Mouse (Mus musculus): ENCODE data around the gene Apba3. TPM values are rescaled to one million over a fixed set of nuclear protein-coding genes. Genes with fewer than 3 reads are reported as not detected.
A peak's percentile ranks its signal among the peaks of the same experiment; 100 is the strongest.

The Apba3 gene
- polyA plus RNA-seq, 1 experiment from 2014 or later, result 75.2 TPM

GRCm38 (mm10) chr10:81319741-81320549 lies 53.2 kb downstream of the Apba3 start:
- Histone ChIP-seq H3K4me3 (ENCODE audit: low read depth, low read length) (peak overlapping the region; percentile 87), H3K36me3 (ENCODE audit: control insufficient read depth, insufficient read depth) (peaks cover 46% of the 10 kb centered on the region), H3K9ac (ENCODE audit: low read depth, low read length) (peak overlapping the region; percentile 53), H3K27me3 (replicated peaks; ENCODE audit: control insufficient read depth, insufficient read depth, low read length) (no peaks in the 10 kb centered on the region), H3K27ac (ENCODE audit: low read depth, low read length) (peak overlapping the region; percentile 65), H3K4me2 (replicated peaks; ENCODE audit: low read depth) (peak overlapping the region; percentile 72), H3K9me3 (ENCODE audit: control insufficient read depth) (no peaks in the 10 kb centered on the region), H3K4me1 (replicated peaks; ENCODE audit: control insufficient read depth, insufficient read depth, low read length) (peaks cover 7% of the 10 kb centered on the region; the same call in 1 of the 2 replicates)
- under 1% methylated on average over 38 of the region's 38 CpGs for WGBS
- peak; percentile 3; the same call in 1 of the 2 replicates for ATAC-seq
- TF ChIP-seq CTCF (IDR thresholded peaks at IDR 0.05; ENCODE audit: low read depth), result no peak

- H3K4me1 ChIP-seq (replicated peaks; ENCODE audit: control insufficient read depth, insufficient read depth, low read length), result peaks cover 7% of the 10 kb centered on the region; the same call in 1 of the 2 replicates
- H3K9me3 ChIP-seq (ENCODE audit: control insufficient read depth), result no peaks in the 10 kb centered on the region
- peak; percentile 52 for TF ChIP-seq CTCF (IDR thresholded peaks at IDR 0.05; ENCODE audit: low read depth)
- H3K36me3 ChIP-seq (ENCODE audit: control insufficient read depth, insufficient read depth), result peaks cover 46% of the 10 kb centered on the region
- no peaks in the 10 kb centered on the region for H3K27me3 ChIP-seq (replicated peaks; ENCODE audit: control insufficient read depth, insufficient read depth, low read length)
- H3K4me3 ChIP-seq (ENCODE audit: low read depth, low read length), result peak within 1 kb of the TSS; percentile 87
- H3K9ac ChIP-seq (ENCODE audit: low read depth, low read length), result peak within 1 kb of the TSS; percentile 89
- peak within 1 kb of the TSS; percentile 85 for H3K27ac ChIP-seq (ENCODE audit: low read depth, low read length)
- under 1% methylated on average over 68 of the region's 68 CpGs for WGBS
- ATAC-seq, result peak; percentile 89
- peak within 1 kb of the TSS; percentile 72 for H3K4me2 ChIP-seq (replicated peaks; ENCODE audit: low read depth)
These were observed 54.0 kb downstream of the Apba3 start, which contains the start of gene Cactin for GRCm38 (mm10) chr10:81320550-81321347. Cactin (plus strand) TSS chr10:81321103.

- Histone ChIP-seq H3K4me1 (replicated peaks; ENCODE audit: control insufficient read depth, insufficient read depth, low read length) (peaks cover 7% of the 10 kb centered on the region; the same call in 1 of the 2 replicates), H3K9ac (ENCODE audit: low read depth, low read length) (peak overlapping the region; percentile 89), H3K27me3 (replicated peaks; ENCODE audit: control insufficient read depth, insufficient read depth, low read length) (no peaks in the 10 kb centered on the region), H3K4me2 (replicated peaks; ENCODE audit: low read depth) (peak overlapping the region; percentile 72), H3K9me3 (ENCODE audit: control insufficient read depth) (no peaks in the 10 kb centered on the region), H3K36me3 (ENCODE audit: control insufficient read depth, insufficient read depth) (peaks cover 49% of the 10 kb centered on the region), H3K27ac (ENCODE audit: low read depth, low read length) (peak overlapping the region; percentile 85), H3K4me3 (ENCODE audit: low read depth, low read length) (peak overlapping the region; percentile 87)
- no peak for TF ChIP-seq CTCF (IDR thresholded peaks at IDR 0.05; ENCODE audit: low read depth)
- no peak for ATAC-seq
- 2% methylated on average over 20 of the region's 20 CpGs for WGBS
These were observed 54.7 kb downstream of the Apba3 start for GRCm38 (mm10) chr10:81321436-81321835.

GRCm38 (mm10) chr10:81322444-81322843 lies 55.7 kb downstream of the Apba3 start:
- peaks cover 56% of the 10 kb centered on the region for H3K36me3 ChIP-seq (ENCODE audit: control insufficient read depth, insufficient read depth)
- peak overlapping the region; percentile 72; the same call in 1 of the 2 replicates for H3K4me2 ChIP-seq (replicated peaks; ENCODE audit: low read depth)
- H3K27me3 ChIP-seq (replicated peaks; ENCODE audit: control insufficient read depth, insufficient read depth, low read length), result no peaks in the 10 kb centered on the region

More at GRCm38 (mm10) chr10:81322444-81322843, 55.7 kb downstream of the Apba3 start:
- Histone ChIP-seq H3K9ac (ENCODE audit: low read depth, low read length) (no peak overlapping the region), H3K27ac (ENCODE audit: low read depth, low read length) (no peak overlapping the region), H3K9me3 (ENCODE audit: control insufficient read depth) (no peaks in the 10 kb centered on the region), H3K4me3 (ENCODE audit: low read depth, low read length) (no peak overlapping the region), H3K4me1 (replicated peaks; ENCODE audit: control insufficient read depth, insufficient read depth, low read length) (peaks cover 6% of the 10 kb centered on the region; the same call in 1 of the 2 replicates)
- ATAC-seq, result no peak
- TF ChIP-seq CTCF (IDR thresholded peaks at IDR 0.05; ENCODE audit: low read depth), result no peak
- 94% methylated on average over 27 of the region's 27 CpGs for WGBS

Small RNA genes within 50 kb of the gene (microRNA-seq; reads per million reads assigned to microRNA genes)
- 3.8 reads per million, percentile 7 among the genes with 10 or more reads in this experiment for gene Mir3057

Other genes starting within 250 kb of the Apba3 start
- gene Diras1, start 241.3 kb upstream of the Apba3 start, polyA plus RNA-seq (2015; fragmentation: Nextera tagmentation; extraction: Ambion mirVana), result 0.43 and 0.91 TPM in 2 replicates
- 10.5 and 11.1 TPM in 2 replicates for gene Slc39a3, start 229.5 kb upstream of the Apba3 start, polyA plus RNA-seq (2015; fragmentation: Nextera tagmentation; extraction: Ambion mirVana)
- gene Sgta, start 206.8 kb upstream of the Apba3 start, polyA plus RNA-seq (2015; fragmentation: Nextera tagmentation; extraction: Ambion mirVana), result 119 and 124 TPM in 2 replicates
- 11.6 and 12.0 TPM in 2 replicates for gene Thop1, start 196.9 kb upstream of the Apba3 start, polyA plus RNA-seq (2015; fragmentation: Nextera tagmentation; extraction: Ambion mirVana)
- 385 and 396 TPM in 2 replicates for gene Creb3l3, start 168.1 kb upstream of the Apba3 start, polyA plus RNA-seq (2015; fragmentation: Nextera tagmentation; extraction: Ambion mirVana)
- 258 and 259 TPM in 2 replicates for gene Map2k2, start 161.0 kb upstream of the Apba3 start, polyA plus RNA-seq (2015; fragmentation: Nextera tagmentation; extraction: Ambion mirVana)
- gene Zbtb7a, start 131.7 kb upstream of the Apba3 start, polyA plus RNA-seq (2015; fragmentation: Nextera tagmentation; extraction: Ambion mirVana), result 54.1 and 67.6 TPM in 2 replicates
- gene Pias4, start 99.0 kb upstream of the Apba3 start, polyA plus RNA-seq (2015; fragmentation: Nextera tagmentation; extraction: Ambion mirVana), result 32.8 and 36.5 TPM in 2 replicates
- gene Eef2, start 90.3 kb upstream of the Apba3 start, polyA plus RNA-seq (2015; fragmentation: Nextera tagmentation; extraction: Ambion mirVana), result 286 and 316 TPM in 2 replicates
- 50.5 and 53.4 TPM in 2 replicates for gene Dapk3, start 84.0 kb upstream of the Apba3 start, polyA plus RNA-seq (2015; fragmentation: Nextera tagmentation; extraction: Ambion mirVana)
- gene 4930442H23Rik, start 83.1 kb upstream of the Apba3 start, polyA plus RNA-seq (2015; fragmentation: Nextera tagmentation; extraction: Ambion mirVana), result 0.12 TPM in 2 replicates
- gene Nmrk2, start 64.9 kb upstream of the Apba3 start, polyA plus RNA-seq (2015; fragmentation: Nextera tagmentation; extraction: Ambion mirVana), result 0.08 and 0.10 TPM in 2 replicates
- 0.90 and 1.1 TPM in 2 replicates for gene Atcay, start 36.1 kb upstream of the Apba3 start, polyA plus RNA-seq (2015; fragmentation: Nextera tagmentation; extraction: Ambion mirVana)
- gene Zfr2, start 33.8 kb upstream of the Apba3 start, polyA plus RNA-seq (2015; fragmentation: Nextera tagmentation; extraction: Ambion mirVana), result 3.2 and 3.4 TPM in 2 replicates
- gene Matk, start 14.0 kb upstream of the Apba3 start, polyA plus RNA-seq (2015; fragmentation: Nextera tagmentation; extraction: Ambion mirVana), result 0.66 and 1.2 TPM in 2 replicates
- gene Mrpl54, start within 50 bp of the Apba3 start, polyA plus RNA-seq (2015; fragmentation: Nextera tagmentation; extraction: Ambion mirVana), result 268 and 287 TPM in 2 replicates
- 43.2 and 43.4 TPM in 2 replicates for gene Tjp3, start 24.6 kb downstream of the Apba3 start, polyA plus RNA-seq (2015; fragmentation: Nextera tagmentation; extraction: Ambion mirVana)
- 27.2 and 27.6 TPM in 2 replicates for gene Pip5k1c, start 26.0 kb downstream of the Apba3 start, polyA plus RNA-seq (2015; fragmentation: Nextera tagmentation; extraction: Ambion mirVana)
- 14.7 and 15.0 TPM in 2 replicates for gene Cactin, start 54.1 kb downstream of the Apba3 start, polyA plus RNA-seq (2015; fragmentation: Nextera tagmentation; extraction: Ambion mirVana)
- gene Tbxa2r, start 61.8 kb downstream of the Apba3 start, polyA plus RNA-seq (2015; fragmentation: Nextera tagmentation; extraction: Ambion mirVana), result 9.8 and 10.7 TPM in 2 replicates
- 0.04 and 0.08 TPM in 2 replicates for gene Gipc3, start 76.3 kb downstream of the Apba3 start, polyA plus RNA-seq (2015; fragmentation: Nextera tagmentation; extraction: Ambion mirVana)
- 99.8 and 111 TPM in 2 replicates for gene Hmg20b, start 83.5 kb downstream of the Apba3 start, polyA plus RNA-seq (2015; fragmentation: Nextera tagmentation; extraction: Ambion mirVana)
- gene Mfsd12, start 90.5 kb downstream of the Apba3 start, polyA plus RNA-seq (2015; fragmentation: Nextera tagmentation; extraction: Ambion mirVana), result 29.6 and 32.8 TPM in 2 replicates
- gene 4930404N11Rik, start 98.9 kb downstream of the Apba3 start, polyA plus RNA-seq (2015; fragmentation: Nextera tagmentation; extraction: Ambion mirVana), result 0.85 and 1.5 TPM in 2 replicates
- gene Fzr1, start 111.6 kb downstream of the Apba3 start, polyA plus RNA-seq (2015; fragmentation: Nextera tagmentation; extraction: Ambion mirVana), result 40.8 and 45.2 TPM in 2 replicates
- 54.0 and 59.4 TPM in 2 replicates for gene Dohh, start 117.5 kb downstream of the Apba3 start, polyA plus RNA-seq (2015; fragmentation: Nextera tagmentation; extraction: Ambion mirVana)
- 0.76 and 1.1 TPM in 2 replicates for gene Gm48551, start 117.5 kb downstream of the Apba3 start, polyA plus RNA-seq (2015; fragmentation: Nextera tagmentation; extraction: Ambion mirVana)
- 0.31 TPM in 1 of 2 replicates, not detected in the other for gene Gm48552, start 122.0 kb downstream of the Apba3 start, polyA plus RNA-seq (2015; fragmentation: Nextera tagmentation; extraction: Ambion mirVana)
- 1,233 and 1,333 TPM in 2 replicates for gene Smim24, start 126.1 kb downstream of the Apba3 start, polyA plus RNA-seq (2015; fragmentation: Nextera tagmentation; extraction: Ambion mirVana)
- 29.2 and 35.1 TPM in 2 replicates for gene Nfic, start 188.7 kb downstream of the Apba3 start, polyA plus RNA-seq (2015; fragmentation: Nextera tagmentation; extraction: Ambion mirVana)
- 0.76 and 1.0 TPM in 2 replicates for gene Celf5, start 215.7 kb downstream of the Apba3 start, polyA plus RNA-seq (2015; fragmentation: Nextera tagmentation; extraction: Ambion mirVana)
- gene Ncln, start 229.4 kb downstream of the Apba3 start, polyA plus RNA-seq (2015; fragmentation: Nextera tagmentation; extraction: Ambion mirVana), result 58.6 and 61.1 TPM in 2 replicates
- 0.50 and 0.74 TPM in 2 replicates for gene S1pr4, start 233.2 kb downstream of the Apba3 start, polyA plus RNA-seq (2015; fragmentation: Nextera tagmentation; extraction: Ambion mirVana)